Mouse (Mus musculus): ENCODE results near the gene Wsb1. TPM values are rescaled to one million over a fixed set of nuclear protein-coding genes. Genes with fewer than 3 reads are reported as not detected.

The Wsb1 gene
- polyA plus RNA-seq, 1 experiment = not detected

DNA sequence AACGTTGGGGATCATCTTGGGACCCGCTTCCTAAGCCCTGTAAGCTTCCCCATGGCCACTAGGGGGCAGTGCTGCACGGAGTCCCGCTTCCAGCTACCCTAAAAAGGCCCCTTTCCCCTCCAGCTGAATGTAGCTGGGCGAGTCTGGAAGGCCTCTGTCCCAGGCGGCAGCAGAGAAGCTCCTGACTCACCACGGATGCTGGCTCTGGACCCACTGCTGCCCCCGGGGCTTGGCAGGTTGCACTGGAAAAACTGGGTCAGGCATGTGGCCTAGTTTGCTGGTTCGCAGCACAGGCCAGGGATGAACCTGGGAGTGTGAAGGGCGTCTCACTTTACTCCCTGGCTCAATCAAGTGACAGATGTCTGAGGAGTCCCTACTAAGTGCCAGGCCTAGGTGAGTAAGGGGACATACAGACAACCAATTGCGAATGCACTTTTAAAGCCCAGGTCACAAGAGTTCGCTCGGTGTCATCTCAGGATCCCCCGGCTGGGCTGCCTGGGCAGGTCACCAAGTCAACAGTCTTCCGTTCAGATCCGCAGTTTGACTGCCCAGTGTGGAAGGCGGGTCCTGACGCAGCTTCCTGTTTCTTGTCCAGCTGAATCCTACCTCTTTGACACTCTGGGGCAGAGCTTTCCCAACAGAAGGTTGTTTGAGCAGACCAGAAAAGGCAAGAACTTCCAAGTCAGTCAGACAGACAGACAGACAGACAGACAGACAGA is 29.8 kb downstream of the Wsb1 start:
- TF ChIP-seq POLR2A (IDR thresholded peaks at IDR 0.05; ENCODE audit: insufficient read depth, low read depth, low read length) (no peak), CTCF (IDR thresholded peaks at IDR 0.05; ENCODE audit: insufficient read depth, low read depth, low read length) (peak; percentile 93)
- Histone ChIP-seq H3K4me1 (ENCODE audit: control insufficient read depth, insufficient read depth, low read length) (peaks cover 6% of the 10 kb centered on the region; the same call in 1 of the 2 replicates), H3K4me3 (ENCODE audit: insufficient read depth, low read depth, low read length) (no peak overlapping the region), H3K27ac (ENCODE audit: insufficient read depth, low read depth, low read length) (no peak overlapping the region)
- 40% methylated on average over 18 of the region's 18 CpGs for WGBS

DNA sequence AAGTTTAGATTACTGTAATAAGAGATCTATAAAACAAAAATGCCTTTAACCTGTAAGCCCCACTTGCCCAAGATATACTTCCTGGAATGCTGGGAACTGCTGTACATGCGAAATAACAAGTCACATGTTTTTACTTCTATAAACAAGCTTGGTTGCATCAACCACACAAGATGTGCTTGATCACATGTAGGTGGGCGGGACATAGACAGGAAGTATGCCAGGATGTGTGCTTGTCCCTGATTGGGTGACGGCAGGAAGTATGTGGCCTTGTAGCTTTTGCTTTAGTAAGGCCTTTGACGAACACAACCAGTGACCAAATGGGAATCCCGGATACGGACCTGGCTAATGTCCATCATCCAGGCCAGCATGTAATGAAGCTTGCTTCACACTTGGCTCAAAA is 31.1 kb downstream of the Wsb1 start:
- TF ChIP-seq POLR2A (IDR thresholded peaks at IDR 0.05; ENCODE audit: insufficient read depth, low read depth, low read length) (no peak), CTCF (IDR thresholded peaks at IDR 0.05; ENCODE audit: insufficient read depth, low read depth, low read length) (no peak)
- 92% methylated on average over 6 of the region's 6 CpGs for WGBS
- Histone ChIP-seq H3K27ac (ENCODE audit: insufficient read depth, low read depth, low read length) (no peak overlapping the region), H3K4me3 (ENCODE audit: insufficient read depth, low read depth, low read length) (no peak overlapping the region), H3K4me1 (ENCODE audit: control insufficient read depth, insufficient read depth, low read length) (peaks cover 8% of the 10 kb centered on the region; the same call in 1 of the 2 replicates)

DNA sequence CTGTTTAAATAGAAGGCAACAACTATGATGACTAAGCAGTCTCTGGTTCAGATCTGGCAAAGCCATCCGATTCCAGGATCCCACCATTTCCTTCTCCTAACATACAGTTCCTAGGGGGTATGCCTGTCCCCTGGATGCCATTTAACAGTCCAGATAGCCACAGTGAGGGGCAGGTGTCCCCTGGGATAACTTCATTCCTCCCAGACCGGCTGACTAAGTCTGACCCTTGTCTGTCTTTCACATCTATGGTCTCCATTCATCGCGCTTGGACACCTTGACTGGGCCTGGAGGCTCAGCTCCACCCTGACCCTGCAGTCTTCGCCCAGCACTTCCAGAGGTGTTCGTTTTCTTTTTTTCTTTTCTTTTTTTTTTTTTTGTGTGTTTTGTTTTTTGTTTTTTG is 31.8 kb downstream of the Wsb1 start:
- H3K27ac ChIP-seq (ENCODE audit: insufficient read depth, low read depth, low read length) = no peak overlapping the region
- no peak overlapping the region for H3K4me3 ChIP-seq (ENCODE audit: insufficient read depth, low read depth, low read length)
- WGBS = 92% methylated on average over 6 of the region's 6 CpGs
- TF ChIP-seq POLR2A (IDR thresholded peaks at IDR 0.05; ENCODE audit: insufficient read depth, low read depth, low read length) = no peak
- no peak for TF ChIP-seq CTCF (IDR thresholded peaks at IDR 0.05; ENCODE audit: insufficient read depth, low read depth, low read length)
- H3K4me1 ChIP-seq (ENCODE audit: control insufficient read depth, insufficient read depth, low read length) = peaks cover 8% of the 10 kb centered on the region; the same call in 1 of the 2 replicates

DNA sequence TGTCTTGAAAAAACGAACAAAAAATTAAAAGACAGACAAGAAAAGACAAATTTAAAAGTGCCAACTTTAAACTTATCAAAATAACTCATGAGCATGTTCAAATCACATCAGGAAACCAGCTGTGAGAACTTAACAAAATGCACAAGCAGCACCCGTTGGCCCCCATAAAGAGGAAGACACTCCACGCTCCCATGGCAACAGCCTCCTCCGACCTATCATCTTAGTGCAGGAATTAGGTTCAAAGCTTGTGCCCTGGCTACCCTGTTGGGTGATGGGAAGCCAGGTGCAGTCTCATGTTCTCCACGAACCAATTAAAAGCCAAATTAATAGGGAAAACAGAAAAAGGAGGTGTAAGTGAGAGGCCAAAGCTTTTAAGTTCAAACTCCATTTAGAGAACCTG is 32.8 kb downstream of the Wsb1 start:
- Histone ChIP-seq H3K4me3 (ENCODE audit: insufficient read depth, low read depth, low read length) (no peak overlapping the region), H3K4me1 (ENCODE audit: control insufficient read depth, insufficient read depth, low read length) (peaks cover 8% of the 10 kb centered on the region; the same call in 1 of the 2 replicates), H3K27ac (ENCODE audit: insufficient read depth, low read depth, low read length) (no peak overlapping the region)
- no peak for TF ChIP-seq POLR2A (IDR thresholded peaks at IDR 0.05; ENCODE audit: insufficient read depth, low read depth, low read length)
- TF ChIP-seq CTCF (IDR thresholded peaks at IDR 0.05; ENCODE audit: insufficient read depth, low read depth, low read length) = no peak
- 72% methylated on average over 5 of the region's 5 CpGs for WGBS

DNA sequence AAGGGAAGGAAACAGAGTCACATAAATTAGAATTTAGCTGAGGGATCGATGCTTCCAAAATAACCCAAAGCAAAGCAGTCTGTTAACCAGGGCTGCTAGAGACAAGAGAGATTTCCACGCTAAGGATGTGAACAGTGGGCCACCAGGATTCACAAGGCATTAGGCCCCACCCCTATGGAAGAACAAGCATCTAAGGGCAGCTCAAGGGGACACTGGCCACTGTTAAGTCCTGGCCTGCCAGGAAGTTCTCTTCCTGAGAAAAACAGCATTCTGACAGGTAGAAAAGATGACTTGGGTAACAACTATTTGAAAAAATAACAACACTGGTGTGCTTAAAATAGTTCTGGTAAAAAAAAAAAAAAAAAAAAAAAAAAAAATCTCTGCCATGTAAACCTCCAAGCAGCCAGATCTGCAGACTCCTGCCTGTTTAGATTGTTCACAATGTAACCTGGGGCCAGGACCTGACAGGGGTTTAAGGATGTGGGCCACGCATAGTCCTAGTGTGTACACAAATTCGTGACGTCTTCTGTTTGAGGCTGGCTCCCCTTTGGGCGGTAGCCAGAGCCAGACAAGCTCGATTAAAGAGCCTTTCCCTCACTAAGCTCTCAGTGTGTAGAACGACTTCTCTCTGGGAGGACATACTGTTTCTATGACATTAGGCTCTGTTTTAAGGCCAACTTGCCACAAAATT is 35.4 kb downstream of the Wsb1 start:
- WGBS = 54% methylated on average over 8 of the region's 8 CpGs
- Histone ChIP-seq H3K27ac (ENCODE audit: insufficient read depth, low read depth, low read length) (no peak overlapping the region), H3K4me1 (ENCODE audit: control insufficient read depth, insufficient read depth, low read length) (peaks cover 5% of the 10 kb centered on the region), H3K4me3 (ENCODE audit: insufficient read depth, low read depth, low read length) (no peak overlapping the region)
- TF ChIP-seq CTCF (IDR thresholded peaks at IDR 0.05; ENCODE audit: insufficient read depth, low read depth, low read length) (no peak), POLR2A (IDR thresholded peaks at IDR 0.05; ENCODE audit: insufficient read depth, low read depth, low read length) (no peak)

DNA sequence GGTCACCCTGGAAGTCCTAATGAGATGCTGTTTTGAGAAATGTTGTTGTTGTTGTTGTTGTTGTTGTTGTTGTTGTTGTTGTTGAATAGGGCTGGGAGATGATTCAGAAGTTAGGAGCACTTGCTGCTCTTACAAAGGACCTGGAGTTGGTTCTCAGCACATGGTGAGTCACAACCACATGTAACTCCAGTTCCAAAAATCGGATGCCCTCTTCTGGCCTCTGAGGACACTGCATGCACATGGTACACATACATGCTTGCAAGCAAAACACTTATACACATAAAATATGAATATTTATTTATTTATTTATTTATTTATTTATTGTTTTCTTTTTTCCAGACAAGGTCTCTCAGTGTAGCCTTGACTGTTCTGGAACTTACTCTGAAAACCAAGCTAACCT is 36.4 kb downstream of the Wsb1 start:
- no peak overlapping the region for H3K27ac ChIP-seq (ENCODE audit: insufficient read depth, low read depth, low read length)
- 94% methylated on average over 1 of the region's 1 CpGs for WGBS
- TF ChIP-seq CTCF (IDR thresholded peaks at IDR 0.05; ENCODE audit: insufficient read depth, low read depth, low read length) = no peak
- TF ChIP-seq POLR2A (IDR thresholded peaks at IDR 0.05; ENCODE audit: insufficient read depth, low read depth, low read length) = no peak
- no peak overlapping the region for H3K4me3 ChIP-seq (ENCODE audit: insufficient read depth, low read depth, low read length)
- peaks cover 6% of the 10 kb centered on the region for H3K4me1 ChIP-seq (ENCODE audit: control insufficient read depth, insufficient read depth, low read length)

DNA sequence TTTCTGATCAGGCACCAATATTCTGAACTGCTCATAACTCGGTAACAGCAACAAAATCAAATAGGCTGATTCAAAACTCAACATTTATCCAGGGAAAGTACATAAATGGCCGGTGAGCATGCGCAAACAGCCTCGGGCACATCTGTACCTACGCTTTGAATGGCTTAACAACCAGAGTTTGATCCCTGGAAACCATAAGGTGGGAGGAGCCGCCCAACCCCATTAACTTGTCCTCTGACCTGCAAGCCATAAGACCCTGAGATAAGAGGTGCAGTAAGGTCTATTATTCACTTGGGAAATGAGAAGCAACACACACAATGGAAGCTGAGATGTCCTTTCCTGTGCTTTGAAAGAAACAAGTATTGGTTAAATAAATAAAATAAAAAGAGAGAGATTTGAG is 37.3 kb downstream of the Wsb1 start:
- Histone ChIP-seq H3K4me3 (ENCODE audit: insufficient read depth, low read depth, low read length) (no peak overlapping the region), H3K4me1 (ENCODE audit: control insufficient read depth, insufficient read depth, low read length) (peaks cover 6% of the 10 kb centered on the region), H3K27ac (ENCODE audit: insufficient read depth, low read depth, low read length) (no peak overlapping the region)
- no peak for TF ChIP-seq POLR2A (IDR thresholded peaks at IDR 0.05; ENCODE audit: insufficient read depth, low read depth, low read length)
- no peak for TF ChIP-seq CTCF (IDR thresholded peaks at IDR 0.05; ENCODE audit: insufficient read depth, low read depth, low read length)
- 87% methylated on average over 6 of the region's 6 CpGs for WGBS

DNA sequence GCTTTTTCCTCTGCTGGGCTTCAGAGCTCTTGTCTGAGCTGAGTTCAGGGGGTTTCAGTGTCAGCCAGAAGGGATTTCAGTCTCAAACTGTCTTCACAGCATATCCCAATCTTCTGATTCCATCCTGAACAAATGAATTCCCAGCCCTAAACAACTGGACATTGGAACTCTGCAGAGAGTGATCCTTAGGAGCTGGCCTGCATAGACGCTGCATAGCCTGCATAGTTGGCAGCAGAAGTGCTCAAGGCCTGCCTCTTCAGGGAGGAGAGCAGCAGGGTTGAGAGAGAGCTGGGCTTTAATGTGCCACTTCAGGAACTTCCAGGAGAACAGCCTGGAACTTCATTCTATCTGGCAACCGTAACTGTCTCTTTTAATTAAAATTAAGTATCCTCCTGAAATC is 38.9 kb downstream of the Wsb1 start:
- Histone ChIP-seq H3K4me3 (ENCODE audit: insufficient read depth, low read depth, low read length) (no peak overlapping the region), H3K27ac (ENCODE audit: insufficient read depth, low read depth, low read length) (no peak overlapping the region), H3K4me1 (ENCODE audit: control insufficient read depth, insufficient read depth, low read length) (peaks cover 6% of the 10 kb centered on the region)
- WGBS = 88% methylated on average over 2 of the region's 2 CpGs
- TF ChIP-seq CTCF (IDR thresholded peaks at IDR 0.05; ENCODE audit: insufficient read depth, low read depth, low read length) (no peak), POLR2A (IDR thresholded peaks at IDR 0.05; ENCODE audit: insufficient read depth, low read depth, low read length) (no peak)

DNA sequence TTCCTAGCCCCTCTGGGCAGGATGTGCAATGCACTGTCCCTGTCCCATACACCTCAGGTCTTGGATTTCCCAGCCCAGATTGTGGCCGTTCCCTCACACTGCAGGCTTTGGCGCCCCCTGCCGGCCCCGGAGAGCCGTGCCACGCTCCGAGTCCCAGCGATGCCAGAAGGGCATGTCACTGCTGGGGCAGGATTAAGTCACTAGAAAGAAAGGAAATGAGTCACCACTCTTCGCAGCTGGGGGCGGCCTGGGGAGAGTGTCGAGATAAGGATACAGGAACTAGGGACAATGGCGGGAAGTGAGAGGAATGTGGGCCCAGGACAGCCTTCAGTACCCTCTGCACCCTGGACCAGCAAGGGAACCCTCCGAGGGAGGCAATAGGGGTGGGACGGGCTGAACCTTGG is 40.5 kb downstream of the Wsb1 start:
- no peak overlapping the region for H3K27ac ChIP-seq (ENCODE audit: insufficient read depth, low read depth, low read length)
- TF ChIP-seq CTCF (IDR thresholded peaks at IDR 0.05; ENCODE audit: insufficient read depth, low read depth, low read length) (peak; percentile 98), POLR2A (IDR thresholded peaks at IDR 0.05; ENCODE audit: insufficient read depth, low read depth, low read length) (no peak)
- WGBS = 9% methylated on average over 14 of the region's 14 CpGs

More for the DNA sequence above, 40.5 kb downstream of the Wsb1 start:
- Histone ChIP-seq H3K4me1 (ENCODE audit: control insufficient read depth, insufficient read depth, low read length) (peaks cover 3% of the 10 kb centered on the region), H3K4me3 (ENCODE audit: insufficient read depth, low read depth, low read length) (no peak overlapping the region)

Measured in olfactory bulb, adult 2 months (tissue).